Mouse (Mus musculus): Measurements from ENCODE around the gene Ttc27. TPM values are rescaled to one million over a fixed set of nuclear protein-coding genes. Genes with fewer than 3 reads are reported as not detected.

Ttc27 gene
- 13.7 and 14.2 TPM in 2 replicates for polyA plus RNA-seq (2015; fragmentation: Nextera tagmentation; extraction: Ambion mirVana)

GRCm38 (mm10) chr17:74717618-74718151, at the start of gene Ttc27:
Ttc27 (plus strand) TSS chr17:74717732.

Other genes with a start within 250 kb of the Ttc27 start
- 69.5 and 87.6 TPM in 2 replicates for gene Yipf4, start 228.2 kb upstream of the Ttc27 start, polyA plus RNA-seq (2015; fragmentation: Nextera tagmentation; extraction: Ambion mirVana)
- gene Birc6, start 189.4 kb upstream of the Ttc27 start, polyA plus RNA-seq (2015; fragmentation: Nextera tagmentation; extraction: Ambion mirVana): 47.4 and 61.9 TPM in 2 replicates

Data from urinary bladder, postnatal 0 days (tissue).